Mouse (Mus musculus) intestine, embryonic 14.5 days (tissue): Measurements from ENCODE around the gene Pax2. TPM values are rescaled to one million over a fixed set of nuclear protein-coding genes. Genes with fewer than 3 reads are reported as not detected.

ENCODE experiments used
- ATAC-seq: fragments of 200-750 bp; cut with Nextera tagmentation; replicated peaks from 2 replicates; pipeline ENCODE4 v1.8.0; 2017; ENCODE audit warnings: low read depth, moderate number of reproducible peaks, moderate TSS enrichment, moderate library complexity; ENCODE audit not compliant: low FRiP score, low TSS enrichment
- DNase-seq: peaks from one replicate; pipeline ENCODE4 v3.0.0-alpha.2; 2018; ENCODE audit warnings: low spot score
- H3K27ac ChIP-seq: fragments of 300-500 bp; sonication (generic); 2 replicates; pipeline ENCODE4 v1.5.1; 2014; ENCODE audit warnings: low read depth, mild to moderate bottlenecking, control low read depth
- H3K27me3 ChIP-seq: fragments of 300-500 bp; sonication (generic); replicated peaks from 2 replicates; pipeline ENCODE4 v1.6.1; 2014; ENCODE audit warnings: low read length, control low read depth; ENCODE audit not compliant: control insufficient read depth, insufficient read depth
- H3K36me3 ChIP-seq: fragments of 300-500 bp; sonication (generic); 2 replicates; pipeline ENCODE4 v1.6.1; 2014; ENCODE audit warnings: low read length, control low read depth; ENCODE audit not compliant: control insufficient read depth, insufficient read depth
- H3K4me1 ChIP-seq: fragments of 300-500 bp; sonication (generic); replicated peaks from 2 replicates; pipeline ENCODE4 v1.6.1; 2014; ENCODE audit warnings: low read length, control low read depth, mixed read lengths; ENCODE audit not compliant: control insufficient read depth, insufficient read depth
- H3K4me2 ChIP-seq: fragments of 300-500 bp; sonication (generic); 2 replicates; pipeline ENCODE4 v1.6.1; 2014; ENCODE audit warnings: low read length
- H3K4me3 ChIP-seq: fragments of 300-500 bp; sonication (generic); 2 replicates; pipeline ENCODE4 v1.5.1; 2014; ENCODE audit warnings: low read depth, low read length, control low read depth, mixed read lengths
- H3K9ac ChIP-seq: fragments of 300-500 bp; sonication (generic); 2 replicates; pipeline ENCODE4 v1.6.1; 2014; ENCODE audit warnings: mild to moderate bottlenecking, low read length
- H3K9me3 ChIP-seq: fragments of 300-500 bp; sonication (generic); 2 replicates; pipeline ENCODE4 v1.6.1; 2016; ENCODE audit warnings: low read length, control low read depth; ENCODE audit not compliant: control insufficient read depth
- WGBS: fragments of 180-500 bp; shearing (Covaris S2); extraction: QIAGEN DNeasy Blood & Tissue Kit; methylation state at CpG from one replicate; pipeline ENCODE4 v1.1.7; 2014; 5-methylcytosine and 5-hydroxymethylcytosine counted together
- polyA plus RNA-seq: library from polyadenylated mRNA; unstranded; fragments of >200 nt; fragmentation: Nextera tagmentation; extraction: Ambion mirVana; gene quantifications from 2 replicates; pipeline ENCODE4 v1.2.1, GENCODE M21; 2014

The Pax2 gene
- polyA plus RNA-seq = 0.05 TPM in 1 of 2 replicates, not detected in the other

- peak within 1 kb of the TSS; percentile 35 for H3K4me3 ChIP-seq
- no peak within 1 kb of the TSS for H3K9ac ChIP-seq
- no peaks in the 10 kb centered on the region for H3K36me3 ChIP-seq
- ATAC-seq = no peak
- peaks cover 9% of the 10 kb centered on the region; the same call in 1 of the 2 replicates for H3K4me1 ChIP-seq
- H3K27ac ChIP-seq = no peak within 1 kb of the TSS
- under 1% methylated on average over 48 of the region's 52 CpGs for WGBS
- no peaks in the 10 kb centered on the region for H3K9me3 ChIP-seq
- DNase-seq = peak; percentile 73
- H3K4me2 ChIP-seq = peak within 1 kb of the TSS; percentile 52
- peaks cover 100% of the 10 kb centered on the region for H3K27me3 ChIP-seq
Measured at GRCm38 (mm10) chr19:44755693-44756420, at the start of gene Pax2. Gene Pax2, plus strand, starts transcription at chr19:44756045.

GRCm38 (mm10) chr19:44708885-44709284, 47.0 kb upstream of the Pax2 start:
- Histone ChIP-seq H3K4me2 (no peak overlapping the region), H3K27me3 (no peaks in the 10 kb centered on the region), H3K9me3 (no peaks in the 10 kb centered on the region), H3K4me3 (no peak overlapping the region), H3K4me1 (no peaks in the 10 kb centered on the region), H3K9ac (no peak overlapping the region), H3K36me3 (no peaks in the 10 kb centered on the region), H3K27ac (no peak overlapping the region)
- DNase-seq = no peak
- no peak for ATAC-seq
- WGBS = 53% methylated on average over 3 of the region's 3 CpGs

GRCm38 (mm10) chr19:44716731-44717600, 38.9 kb upstream of the Pax2 start:
- H3K4me1 ChIP-seq = no peaks in the 10 kb centered on the region; the same call in 1 of the 2 replicates
- no peak overlapping the region for H3K4me3 ChIP-seq
- ATAC-seq (no peak), DNase-seq (no peak)
- 64% methylated on average over 22 of the region's 22 CpGs for WGBS
- H3K36me3 ChIP-seq = no peaks in the 10 kb centered on the region
- H3K9me3 ChIP-seq = no peaks in the 10 kb centered on the region
- H3K27ac ChIP-seq = no peak overlapping the region
- no peak overlapping the region for H3K4me2 ChIP-seq
- peaks cover 48% of the 10 kb centered on the region for H3K27me3 ChIP-seq
- no peak overlapping the region for H3K9ac ChIP-seq

DNA sequence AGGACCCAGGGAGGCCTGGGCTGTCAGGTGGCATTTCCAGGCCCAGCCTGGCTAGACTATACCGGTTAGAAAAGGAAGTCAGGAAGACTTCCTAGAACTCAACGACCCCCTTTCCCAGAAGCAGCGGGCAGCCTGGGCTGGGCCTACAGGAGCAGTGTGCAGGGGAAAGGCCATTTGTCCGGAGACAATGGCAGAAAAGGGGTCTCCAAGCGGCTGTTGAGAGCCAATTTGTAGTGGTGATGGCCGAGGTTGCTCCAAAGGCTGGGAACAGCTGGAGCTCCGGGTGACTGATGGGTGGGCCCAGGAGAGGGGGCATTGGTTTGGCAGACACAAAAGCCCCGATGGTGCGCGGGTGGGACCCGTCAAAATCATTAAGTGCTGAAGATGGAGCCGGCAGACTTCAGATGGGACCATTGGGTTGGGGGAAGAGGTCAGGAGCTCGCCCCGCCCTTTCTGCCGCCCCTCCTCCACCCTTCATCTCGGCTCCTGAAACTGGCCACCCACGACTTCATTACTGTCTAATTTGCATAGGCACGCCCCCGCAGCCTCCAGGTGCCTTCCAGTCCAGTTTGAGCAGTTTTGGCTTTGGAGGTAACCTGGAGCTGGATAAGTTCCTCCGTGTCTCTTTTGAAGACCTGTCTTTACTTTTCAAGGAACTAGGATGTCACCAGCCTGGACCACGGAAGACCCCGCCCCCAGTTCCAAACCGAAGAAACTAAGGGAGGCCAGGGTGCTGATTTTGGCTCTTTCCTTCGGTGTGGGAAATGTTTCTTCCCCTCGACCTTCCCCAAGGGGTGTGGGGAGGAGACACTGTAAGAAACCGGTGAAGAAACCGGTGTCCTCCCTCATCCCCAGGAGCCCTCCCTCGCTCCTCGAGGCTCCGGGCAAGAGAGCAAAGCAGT, 36.3 kb upstream of the Pax2 start:
- DNase-seq = no peak
- Histone ChIP-seq H3K36me3 (no peaks in the 10 kb centered on the region), H3K9me3 (no peaks in the 10 kb centered on the region), H3K4me3 (peak overlapping the region; percentile 22), H3K27ac (no peak overlapping the region), H3K9ac (no peak overlapping the region), H3K27me3 (peaks cover 70% of the 10 kb centered on the region), H3K4me1 (peaks cover 4% of the 10 kb centered on the region), H3K4me2 (peak overlapping the region; percentile 64)
- 3% methylated on average over 30 of the region's 30 CpGs for WGBS
- no peak for ATAC-seq

GRCm38 (mm10) chr19:44720194-44720521, 35.7 kb upstream of the Pax2 start:
- WGBS = 1% methylated on average over 29 of the region's 29 CpGs
- Histone ChIP-seq H3K4me2 (peak overlapping the region; percentile 64), H3K9me3 (no peaks in the 10 kb centered on the region), H3K36me3 (no peaks in the 10 kb centered on the region), H3K4me3 (peak overlapping the region; percentile 22), H3K9ac (no peak overlapping the region), H3K4me1 (peaks cover 4% of the 10 kb centered on the region), H3K27ac (no peak overlapping the region), H3K27me3 (peaks cover 76% of the 10 kb centered on the region)
- ATAC-seq (no peak), DNase-seq (no peak)

GRCm38 (mm10) chr19:44723611-44724440, 32.0 kb upstream of the Pax2 start:
- no peak overlapping the region for H3K27ac ChIP-seq
- H3K36me3 ChIP-seq = no peaks in the 10 kb centered on the region
- H3K27me3 ChIP-seq = peaks cover 94% of the 10 kb centered on the region
- H3K4me3 ChIP-seq = peak overlapping the region; percentile 18
- WGBS = under 1% methylated on average over 36 of the region's 36 CpGs
- H3K9me3 ChIP-seq = no peaks in the 10 kb centered on the region
- no peak for ATAC-seq
- peaks cover 4% of the 10 kb centered on the region for H3K4me1 ChIP-seq
- peak overlapping the region; percentile 38 for H3K4me2 ChIP-seq
- H3K9ac ChIP-seq = no peak overlapping the region
- no peak for DNase-seq

- Histone ChIP-seq H3K4me1 (peaks cover 4% of the 10 kb centered on the region), H3K4me3 (peak overlapping the region; percentile 39), H3K27ac (no peak overlapping the region), H3K36me3 (no peaks in the 10 kb centered on the region), H3K9ac (peak overlapping the region; percentile 57), H3K27me3 (peaks cover 91% of the 10 kb centered on the region), H3K9me3 (no peaks in the 10 kb centered on the region), H3K4me2 (peak overlapping the region; percentile 76)
- no peak for ATAC-seq
- 1% methylated on average over 53 of the region's 55 CpGs for WGBS
- DNase-seq = peak; percentile 75
Measured at GRCm38 (mm10) chr19:44725951-44726791, 29.7 kb upstream of the Pax2 start.
